Mouse (Mus musculus): ENCODE data around the gene Kdm6b.
A peak's percentile ranks its signal among the peaks of the same experiment; 100 is the strongest.
"Not testable (repeated sequence)": the region's sequence is repeated elsewhere in the genome, so short reads cannot be mapped to it uniquely, and the experiment has no call there.

Gene Kdm6b

GRCm38 (mm10) chr11:69405397-69406200 is 7.9 kb downstream of the Kdm6b start:
- DNase-seq = no peak

DNA sequence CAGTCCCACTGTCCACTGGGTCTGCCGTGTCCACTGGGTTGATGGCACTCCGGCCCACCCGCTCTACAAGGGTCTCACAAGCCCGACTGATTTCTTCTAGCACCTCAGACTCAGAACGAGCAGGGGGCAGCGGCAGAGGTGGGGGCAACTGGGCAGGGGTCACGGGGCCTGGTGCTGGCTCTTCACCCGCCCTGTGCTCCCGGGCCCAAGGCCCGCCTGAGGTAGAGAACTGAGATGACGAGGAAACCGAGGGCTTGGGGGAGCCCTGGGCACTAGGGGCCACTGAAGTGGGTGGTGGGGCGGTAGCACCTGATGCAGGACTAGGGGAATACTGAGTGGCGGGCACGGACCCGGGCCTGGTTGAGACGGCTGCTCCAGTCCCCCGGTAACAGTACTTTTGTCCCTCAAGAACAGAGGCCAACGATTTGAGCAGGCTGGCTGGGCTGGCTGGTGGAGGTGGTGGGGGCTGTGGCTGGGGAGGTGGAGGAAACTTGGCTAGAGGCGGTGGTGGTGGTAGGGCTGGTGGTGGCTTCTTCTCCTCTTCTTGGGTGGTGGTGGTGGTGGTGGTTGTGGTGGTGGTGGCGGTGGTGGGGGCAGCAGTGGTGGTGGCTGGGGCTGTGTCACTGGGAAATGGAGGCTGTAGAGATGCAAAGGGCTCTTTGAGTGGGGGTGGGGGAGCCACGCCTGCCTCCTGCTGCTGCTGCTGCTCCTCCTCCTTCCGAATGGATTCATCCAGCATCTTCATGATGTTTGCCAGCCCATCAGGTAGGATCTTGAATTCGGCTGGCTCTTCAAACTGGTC is 8.7 kb downstream of the Kdm6b start:
- DNase-seq = no peak

DNA sequence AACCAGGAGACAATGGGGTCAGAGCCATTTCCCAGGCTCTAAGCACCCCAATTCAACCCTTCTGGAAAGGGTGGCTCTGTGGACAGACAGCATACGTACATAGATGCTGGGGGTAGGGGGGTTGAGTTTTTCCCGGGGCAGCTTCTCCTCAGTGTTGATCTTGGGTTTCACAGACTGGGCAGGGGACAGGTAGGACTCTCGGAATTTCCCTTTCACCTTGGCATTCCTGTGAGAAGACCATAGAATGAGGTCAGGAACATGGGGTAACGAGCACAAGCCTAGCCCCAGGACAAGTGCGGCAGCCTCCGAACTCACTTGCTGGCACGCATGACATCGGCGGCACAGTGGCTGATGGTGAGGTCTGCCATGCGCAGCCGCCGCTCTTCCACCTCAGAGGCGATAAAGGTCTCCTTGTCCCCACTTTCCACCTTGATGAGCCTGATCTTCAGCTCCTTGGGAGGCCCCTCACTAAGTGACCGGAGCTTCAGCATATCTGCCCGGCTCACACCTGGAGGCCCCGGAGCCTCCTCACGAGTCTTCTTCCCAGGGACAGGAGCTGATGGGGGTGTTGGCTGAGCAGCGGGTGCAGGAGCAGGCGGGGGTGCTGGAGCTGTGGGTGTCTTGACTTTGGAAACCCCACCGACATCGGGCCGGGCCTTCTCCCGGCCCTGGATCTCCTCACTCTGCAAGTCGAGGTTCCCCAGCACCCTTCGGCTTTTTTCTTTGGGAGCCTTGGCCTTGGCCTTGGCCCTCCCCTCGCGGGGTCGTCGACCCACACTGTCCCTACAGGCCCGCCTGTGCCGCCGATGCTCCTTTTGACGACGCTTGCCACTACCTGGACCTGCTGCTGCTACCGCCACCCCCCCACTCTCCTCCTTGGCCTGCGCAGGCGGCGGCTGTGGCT is 9.5 kb downstream of the Kdm6b start:
- DNase-seq = no peak

DNA sequence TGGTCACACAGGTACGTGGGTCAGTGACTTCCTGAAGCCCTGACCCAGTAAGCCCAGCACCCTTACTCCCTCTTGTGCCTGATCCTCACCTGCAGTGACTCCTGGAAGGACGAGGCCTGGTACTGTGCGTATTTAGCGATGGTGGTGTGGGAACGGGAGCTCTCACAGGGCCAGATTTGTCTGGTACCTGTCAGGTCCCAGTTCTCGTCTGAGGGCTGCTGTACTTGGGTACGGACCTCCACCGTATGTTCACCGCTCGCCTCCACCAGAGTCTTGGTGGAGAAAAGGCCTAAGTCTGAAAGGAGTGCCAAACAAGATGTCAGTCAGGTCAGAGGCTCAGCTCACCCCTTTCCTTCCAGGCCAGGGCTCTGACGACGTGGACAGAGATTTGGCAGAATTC is 11.5 kb downstream of the Kdm6b start:
- no peak for DNase-seq

DNA sequence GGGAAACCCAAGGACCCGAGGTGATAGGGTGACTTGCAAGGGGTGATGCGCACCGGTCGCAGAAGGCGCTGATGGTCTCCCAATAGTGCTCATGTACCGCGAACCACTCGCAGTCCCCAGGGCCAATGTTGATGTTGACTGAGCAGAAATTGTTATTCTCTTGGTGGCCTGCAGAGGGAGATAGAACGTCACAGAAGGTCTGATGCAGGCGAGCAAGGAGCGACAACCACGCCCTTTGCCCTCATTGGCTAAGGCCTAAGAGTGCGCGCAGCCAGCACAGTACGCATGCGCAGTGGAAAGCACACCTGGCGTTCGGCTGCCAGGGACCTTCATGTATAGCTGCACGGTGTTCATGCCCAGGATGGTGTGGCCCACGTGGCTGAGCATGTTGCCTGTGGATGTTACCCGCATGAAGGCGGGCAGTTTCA is 12.3 kb downstream of the Kdm6b start:
- DNase-seq = peak; percentile 88

GRCm38 (mm10) chr11:69400083-69400850 is 13.2 kb downstream of the Kdm6b start:
- DNase-seq = no peak

- DNase-seq = no peak
Observed at GRCm38 (mm10) chr11:69399201-69400082, 14.0 kb downstream of the Kdm6b start.

DNA sequence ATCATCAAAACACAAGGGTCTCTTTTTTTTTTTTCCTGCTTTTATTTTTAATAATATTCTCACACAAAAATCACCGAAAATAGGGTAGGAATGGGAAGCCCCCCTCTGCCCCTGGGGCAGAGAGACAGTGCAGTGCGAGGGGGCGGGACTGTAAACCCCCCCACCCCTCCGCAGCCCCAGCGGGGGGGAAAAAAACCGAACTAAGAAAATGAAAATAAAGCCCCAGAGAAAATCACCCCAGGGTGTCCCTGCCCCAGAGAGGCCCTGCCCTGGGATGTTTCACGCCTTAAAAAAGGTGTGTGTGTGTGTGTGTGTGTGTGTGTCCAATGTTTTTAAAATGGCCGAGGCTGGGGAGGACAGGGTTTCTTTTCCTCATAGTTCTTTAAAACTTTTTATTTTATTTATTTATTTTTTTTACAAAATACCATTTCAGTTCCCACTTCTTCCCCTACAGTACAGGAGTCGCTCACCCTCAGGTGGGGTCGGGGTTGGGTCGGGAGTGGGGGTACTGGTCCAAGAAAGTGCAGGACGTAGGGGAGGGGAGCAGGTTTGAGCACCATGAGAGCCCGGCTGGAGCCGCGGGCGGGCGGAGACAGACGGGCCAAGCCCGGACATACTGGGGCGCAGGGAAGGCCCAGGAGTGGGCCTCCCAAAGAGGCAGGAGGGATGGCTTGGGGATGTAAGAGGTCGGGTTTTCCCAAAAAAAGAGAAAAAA is 14.8 kb downstream of the Kdm6b start:
- no peak for DNase-seq

DNA sequence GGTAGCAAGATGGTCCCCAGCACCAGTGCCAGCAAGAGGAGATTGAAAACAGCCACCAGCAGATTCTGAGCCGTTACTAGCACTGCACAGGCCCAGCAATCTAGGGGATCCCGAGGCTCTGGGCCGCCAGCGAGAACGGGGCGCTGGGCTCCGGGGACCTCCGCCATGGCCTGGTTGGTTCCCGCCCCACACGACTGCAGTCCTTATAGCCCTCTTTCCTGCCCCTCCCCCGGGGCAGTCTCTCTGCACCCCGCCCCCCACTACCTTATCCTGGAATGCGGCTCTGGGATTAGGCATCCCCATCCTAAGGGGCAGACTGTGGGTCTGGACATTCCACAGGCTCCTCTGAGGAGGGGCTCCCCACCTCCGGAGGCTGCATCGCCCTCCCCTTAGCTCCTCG is 15.4 kb downstream of the Kdm6b start, which contains the start of gene Tmem88:
Gene Tmem88, minus strand, starts transcription at position 176 of the 400 bp plus-strand sequence.
- DNase-seq = no peak

DNA sequence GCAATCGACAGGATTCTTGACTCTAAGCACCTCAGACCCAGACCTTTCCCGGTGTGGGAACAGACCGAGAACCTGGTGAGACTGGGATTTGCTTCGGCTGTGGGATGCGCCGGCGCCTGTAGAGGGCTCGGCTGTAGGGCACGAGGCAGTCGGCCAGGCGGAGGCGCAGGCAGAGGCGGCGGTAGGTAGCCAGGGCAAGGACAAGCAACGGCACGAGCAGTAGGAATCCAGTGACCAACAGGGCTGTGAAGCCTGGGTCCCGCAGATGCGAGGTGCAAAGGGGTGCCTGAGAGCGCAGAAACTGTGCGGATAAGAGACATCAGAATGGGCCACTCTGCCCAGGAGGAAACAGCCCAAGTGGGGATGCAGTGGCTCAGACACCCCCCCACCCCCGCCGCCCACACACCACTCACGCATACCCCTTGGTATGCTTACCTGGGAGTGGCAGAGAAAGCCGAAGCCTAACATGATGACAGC is 15.9 kb downstream of the Kdm6b start:
- DNase-seq = no peak

GRCm38 (mm10) chr11:69396772-69397171 is 16.7 kb downstream of the Kdm6b start:
- no peak for DNase-seq

DNA sequence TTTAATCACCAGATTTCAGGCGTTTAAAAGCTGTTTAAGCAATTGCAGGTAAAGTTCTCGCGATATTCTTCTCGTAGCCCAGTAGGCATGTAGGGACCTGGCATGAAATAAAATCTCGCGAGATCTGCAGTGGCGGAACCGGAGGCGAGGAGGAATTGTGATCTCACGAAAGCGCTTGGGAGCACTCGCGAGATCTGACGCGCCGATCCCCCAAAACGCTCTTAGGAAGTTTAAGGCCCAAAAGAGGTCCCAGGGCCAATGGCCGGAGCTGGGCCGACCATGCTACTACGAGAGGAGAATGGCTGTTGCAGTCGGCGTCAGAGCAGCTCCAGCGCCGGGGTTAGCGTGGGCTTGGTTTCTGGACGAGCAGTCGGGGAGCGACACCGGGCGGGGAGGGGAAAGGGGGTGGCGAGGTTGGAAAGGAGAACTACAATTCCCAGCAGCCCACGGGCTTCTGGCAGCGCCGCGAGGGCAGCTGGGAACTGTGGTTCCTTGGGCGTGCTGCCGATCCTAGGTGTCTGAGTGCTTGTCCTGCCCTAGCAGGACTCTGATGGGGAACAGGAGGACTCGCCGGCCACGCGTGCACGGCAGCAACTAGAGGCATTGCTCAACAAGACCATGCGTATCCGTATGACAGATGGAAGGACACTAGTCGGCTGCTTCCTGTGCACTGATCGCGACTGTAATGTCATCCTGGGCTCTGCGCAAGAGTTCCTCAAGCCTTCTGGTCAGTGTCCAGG is 17.7 kb downstream of the Kdm6b start:
- DNase-seq = peak; percentile 95

GRCm38 (mm10) chr11:69395235-69395633 is 18.2 kb downstream of the Kdm6b start, which contains the start of the genes Naa38 and Cyb5d1:
Gene Naa38, plus strand, starts transcription at chr11:69395487.
Gene Cyb5d1, minus strand, starts transcription at chr11:69395631.
- peak; percentile 86 for DNase-seq

- DNase-seq = not testable (repeated sequence)
Observed at GRCm38 (mm10) chr11:69394591-69395167, 18.8 kb downstream of the Kdm6b start.

GRCm38 (mm10) chr11:69390400-69391034 is 23.0 kb downstream of the Kdm6b start:
- peak; percentile 73 for DNase-seq

- DNase-seq = no peak
Observed at GRCm38 (mm10) chr11:69389531-69390399, 23.7 kb downstream of the Kdm6b start.

DNA sequence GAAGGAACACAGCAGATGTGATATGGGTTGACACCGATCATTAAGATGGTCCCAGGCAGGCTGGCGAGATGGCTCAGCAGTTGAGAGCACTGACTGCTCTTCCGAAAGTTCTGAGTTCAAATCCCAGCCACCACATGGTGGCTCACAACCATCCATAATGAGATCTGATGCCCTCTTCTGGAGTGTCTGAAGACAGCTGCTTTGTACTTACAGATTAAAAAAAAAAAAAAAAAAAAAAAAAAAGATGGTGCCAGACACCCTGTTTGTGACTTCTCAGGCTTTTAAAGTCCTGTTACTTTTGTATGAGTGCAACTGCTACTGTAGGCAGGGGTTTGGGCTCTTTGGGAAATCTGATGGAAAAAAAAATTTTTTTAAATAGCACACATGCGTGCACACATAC is 24.8 kb downstream of the Kdm6b start:
- no peak for DNase-seq
